Mouse (Mus musculus): ENCODE measurements around the gene Tmcc3. TPM values are rescaled to one million over a fixed set of nuclear protein-coding genes. Genes with fewer than 3 reads are reported as not detected.

The Tmcc3 gene
- total and polyA plus RNA-seq, 2 experiments from 2014 or later: 4.1 to 10.0 TPM

GRCm38 (mm10) chr10:94276511-94276910, 35.2 kb upstream of the Tmcc3 start:
- Histone ChIP-seq H3K27me3 (ENCODE audit: control insufficient read depth, insufficient read depth, low read length) (no peaks in the 10 kb centered on the region), H3K4me2 (ENCODE audit: low read depth, low read length) (no peak overlapping the region), H3K27ac (ENCODE audit: low read depth) (no peak overlapping the region), H3K4me3 (ENCODE audit: low read depth, low read length) (no peak overlapping the region), H3K4me1 (ENCODE audit: control insufficient read depth, insufficient read depth) (no peaks in the 10 kb centered on the region), H3K9ac (replicated peaks; ENCODE audit: low read depth, low read length) (no peak overlapping the region), H3K9me3 (replicated peaks; ENCODE audit: control insufficient read depth, low read length) (no peaks in the 10 kb centered on the region), H3K36me3 (replicated peaks; ENCODE audit: control insufficient read depth, insufficient read depth, low read length) (no peaks in the 10 kb centered on the region)
- DNase-seq (ENCODE audit: low spot score) (no peak), ATAC-seq (ENCODE audit: insufficient read depth, low read depth) (no peak)
- WGBS: 52% methylated on average over 2 of the region's 2 CpGs
- TF ChIP-seq CTCF (IDR thresholded peaks at IDR 0.05; ENCODE audit: low read depth) (no peak), EP300 (IDR thresholded peaks at IDR 0.05; ENCODE audit: low read depth) (no peak)

GRCm38 (mm10) chr10:94282179-94282578, 29.6 kb upstream of the Tmcc3 start:
- ATAC-seq (ENCODE audit: insufficient read depth, low read depth) (no peak), DNase-seq (ENCODE audit: low spot score) (no peak)
- Histone ChIP-seq H3K36me3 (replicated peaks; ENCODE audit: control insufficient read depth, insufficient read depth, low read length) (no peaks in the 10 kb centered on the region), H3K4me1 (ENCODE audit: control insufficient read depth, insufficient read depth) (no peaks in the 10 kb centered on the region), H3K27me3 (ENCODE audit: control insufficient read depth, insufficient read depth, low read length) (no peaks in the 10 kb centered on the region), H3K4me2 (ENCODE audit: low read depth, low read length) (no peak overlapping the region), H3K27ac (ENCODE audit: low read depth) (no peak overlapping the region), H3K9ac (replicated peaks; ENCODE audit: low read depth, low read length) (no peak overlapping the region), H3K9me3 (replicated peaks; ENCODE audit: control insufficient read depth, low read length) (no peaks in the 10 kb centered on the region), H3K4me3 (ENCODE audit: low read depth, low read length) (no peak overlapping the region)
- 87% methylated on average over 8 of the region's 8 CpGs for WGBS
- TF ChIP-seq CTCF (IDR thresholded peaks at IDR 0.05; ENCODE audit: low read depth) (no peak), EP300 (IDR thresholded peaks at IDR 0.05; ENCODE audit: low read depth) (no peak)

- 74% methylated on average over 7 of the region's 7 CpGs for WGBS
- ATAC-seq (ENCODE audit: insufficient read depth, low read depth) (no peak), DNase-seq (ENCODE audit: low spot score) (no peak)
- no peaks in the 10 kb centered on the region for H3K4me1 ChIP-seq (ENCODE audit: control insufficient read depth, insufficient read depth)
- no peaks in the 10 kb centered on the region for H3K36me3 ChIP-seq (replicated peaks; ENCODE audit: control insufficient read depth, insufficient read depth, low read length)
- no peak overlapping the region for H3K4me2 ChIP-seq (ENCODE audit: low read depth, low read length)
- TF ChIP-seq CTCF (IDR thresholded peaks at IDR 0.05; ENCODE audit: low read depth) (no peak), EP300 (IDR thresholded peaks at IDR 0.05; ENCODE audit: low read depth) (no peak)
- H3K9ac ChIP-seq (replicated peaks; ENCODE audit: low read depth, low read length): no peak overlapping the region
- H3K9me3 ChIP-seq (replicated peaks; ENCODE audit: control insufficient read depth, low read length): no peaks in the 10 kb centered on the region
- no peak overlapping the region for H3K4me3 ChIP-seq (ENCODE audit: low read depth, low read length)
- no peaks in the 10 kb centered on the region for H3K27me3 ChIP-seq (ENCODE audit: control insufficient read depth, insufficient read depth, low read length)
- no peak overlapping the region for H3K27ac ChIP-seq (ENCODE audit: low read depth)
Observed at GRCm38 (mm10) chr10:94282797-94283196, 29.0 kb upstream of the Tmcc3 start.

GRCm38 (mm10) chr10:94294437-94294836, 17.3 kb upstream of the Tmcc3 start:
- Histone ChIP-seq H3K4me2 (ENCODE audit: low read depth, low read length) (no peak overlapping the region), H3K36me3 (replicated peaks; ENCODE audit: control insufficient read depth, insufficient read depth, low read length) (no peaks in the 10 kb centered on the region), H3K27me3 (ENCODE audit: control insufficient read depth, insufficient read depth, low read length) (no peaks in the 10 kb centered on the region), H3K27ac (ENCODE audit: low read depth) (no peak overlapping the region), H3K9ac (replicated peaks; ENCODE audit: low read depth, low read length) (no peak overlapping the region), H3K9me3 (replicated peaks; ENCODE audit: control insufficient read depth, low read length) (no peaks in the 10 kb centered on the region), H3K4me1 (ENCODE audit: control insufficient read depth, insufficient read depth) (no peaks in the 10 kb centered on the region), H3K4me3 (ENCODE audit: low read depth, low read length) (no peak overlapping the region)
- no peak for TF ChIP-seq CTCF (IDR thresholded peaks at IDR 0.05; ENCODE audit: low read depth)
- 82% methylated on average over 5 of the region's 5 CpGs for WGBS
- DNase-seq (ENCODE audit: low spot score) (no peak), ATAC-seq (ENCODE audit: insufficient read depth, low read depth) (no peak)

GRCm38 (mm10) chr10:94294933-94295750, 16.6 kb upstream of the Tmcc3 start:
- no peak overlapping the region for H3K9ac ChIP-seq (replicated peaks; ENCODE audit: low read depth, low read length)
- ATAC-seq (ENCODE audit: insufficient read depth, low read depth) (no peak), DNase-seq (ENCODE audit: low spot score) (no peak)
- no peak overlapping the region for H3K4me3 ChIP-seq (ENCODE audit: low read depth, low read length)
- H3K4me2 ChIP-seq (ENCODE audit: low read depth, low read length): no peak overlapping the region
- H3K36me3 ChIP-seq (replicated peaks; ENCODE audit: control insufficient read depth, insufficient read depth, low read length): no peaks in the 10 kb centered on the region
- no peaks in the 10 kb centered on the region for H3K27me3 ChIP-seq (ENCODE audit: control insufficient read depth, insufficient read depth, low read length)
- no peaks in the 10 kb centered on the region for H3K9me3 ChIP-seq (replicated peaks; ENCODE audit: control insufficient read depth, low read length)
- H3K4me1 ChIP-seq (ENCODE audit: control insufficient read depth, insufficient read depth): no peaks in the 10 kb centered on the region
- 57% methylated on average over 6 of the region's 6 CpGs for WGBS
- no peak for TF ChIP-seq CTCF (IDR thresholded peaks at IDR 0.05; ENCODE audit: low read depth)
- TF ChIP-seq EP300 (IDR thresholded peaks at IDR 0.05; ENCODE audit: low read depth): no peak
- no peak overlapping the region for H3K27ac ChIP-seq (ENCODE audit: low read depth)

Data from heart, postnatal 0 days (tissue).